Mouse (Mus musculus) heart, embryonic 16.5 days (tissue): ENCODE measurements around the gene Spata33. TPM values are rescaled to one million over a fixed set of nuclear protein-coding genes. Genes with fewer than 3 reads are reported as not detected.

Source experiments
- polyA plus RNA-seq: library from polyadenylated mRNA; unstranded; fragments of >200 nt; fragmentation: Nextera tagmentation; extraction: Ambion mirVana; gene quantifications from 2 replicates; pipeline ENCODE4 v1.2.1, GENCODE M21; 2015

Spata33 gene
- polyA plus RNA-seq, 1 experiment from 2014 or later = 5.0 TPM

Other genes with a start within 250 kb of the Spata33 start
- 17.6 and 18.5 TPM in 2 replicates for gene Ankrd11, start 170.6 kb upstream of the Spata33 start, polyA plus RNA-seq
- gene Spg7, start 149.9 kb upstream of the Spata33 start, polyA plus RNA-seq = 60.7 and 71.0 TPM in 2 replicates
- gene Rpl13, start 110.5 kb upstream of the Spata33 start, polyA plus RNA-seq = 676 and 829 TPM in 2 replicates
- 0.20 and 0.35 TPM in 2 replicates for gene Cpne7, start 95.5 kb upstream of the Spata33 start, polyA plus RNA-seq
- gene Sult5a1, start 54.5 kb upstream of the Spata33 start, polyA plus RNA-seq = 4.4 and 5.8 TPM in 2 replicates
- 10.3 and 10.4 TPM in 2 replicates for gene Dpep1, start 26.6 kb upstream of the Spata33 start, polyA plus RNA-seq
- gene Chmp1a, start 69 bp upstream of the Spata33 start, polyA plus RNA-seq = 108 and 114 TPM in 2 replicates
- 19.1 and 19.5 TPM in 2 replicates for gene Cdk10, start 12.0 kb downstream of the Spata33 start, polyA plus RNA-seq
- 4.2 and 4.4 TPM in 2 replicates for gene Spata2l, start 23.4 kb downstream of the Spata33 start, polyA plus RNA-seq
- 16.6 and 18.3 TPM in 2 replicates for gene Zfp276, start 41.4 kb downstream of the Spata33 start, polyA plus RNA-seq
- gene Vps9d1, start 41.5 kb downstream of the Spata33 start, polyA plus RNA-seq = 20.3 and 20.8 TPM in 2 replicates
- gene Fanca, start 105.7 kb downstream of the Spata33 start, polyA plus RNA-seq = 15.4 and 16.0 TPM in 2 replicates
- 0.79 and 0.89 TPM in 2 replicates for gene Spire2, start 119.9 kb downstream of the Spata33 start, polyA plus RNA-seq
- gene Tcf25, start 160.9 kb downstream of the Spata33 start, polyA plus RNA-seq = 143 and 152 TPM in 2 replicates
- 0.04 and 0.13 TPM in 2 replicates for gene Mc1r, start 194.3 kb downstream of the Spata33 start, polyA plus RNA-seq
- gene Tubb3, start 198.6 kb downstream of the Spata33 start, polyA plus RNA-seq = 4.6 and 6.9 TPM in 2 replicates
- 31.3 and 31.8 TPM in 2 replicates for gene Def8, start 210.7 kb downstream of the Spata33 start, polyA plus RNA-seq